Mouse (Mus musculus) ES-Bruce4 (cell line): ENCODE data around the gene Fam241b.

Source experiments
- CTCF ChIP-seq: IDR thresholded peaks from one replicate; pipeline ENCODE4 v1.8.1; 2011; ENCODE audit warnings: low read depth, low read length
- EP300 ChIP-seq: IDR thresholded peaks from 2 replicates; pipeline ENCODE4 v1.6.1; 2011; ENCODE audit warnings: low read depth, low read length; ENCODE audit not compliant: insufficient read depth

GRCm38 (mm10) chr10:62145957-62146356, 2.2 kb upstream of the Fam241b start:
- no peak for TF ChIP-seq CTCF
- TF ChIP-seq EP300 = no peak
